Mouse (Mus musculus): Measurements from ENCODE around the gene Elmo2.

Gene Elmo2

DNA sequence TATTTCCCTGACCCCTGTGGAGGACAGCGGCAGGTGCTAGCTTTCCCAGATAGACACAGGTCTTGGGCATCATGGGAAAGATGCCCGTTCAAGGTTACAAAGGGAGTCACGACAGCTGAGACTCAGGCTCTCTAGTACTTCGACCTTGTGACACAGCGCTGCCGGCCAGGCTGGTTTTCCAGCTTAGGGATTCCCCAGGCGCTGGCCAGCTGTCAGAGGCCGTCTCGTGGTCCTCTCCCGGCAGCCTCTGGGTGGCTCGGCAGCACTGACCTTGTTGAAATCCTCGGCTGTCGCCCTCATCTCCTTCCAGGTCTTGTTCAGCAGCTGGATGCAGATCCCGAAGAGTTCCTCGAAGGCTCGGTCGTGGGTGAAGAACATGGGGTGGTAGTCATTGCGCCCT, 29.7 kb downstream of the Elmo2 start:
- no peak for DNase-seq (ENCODE audit: low spot score in 2 of 2)

- DNase-seq (ENCODE audit: low spot score in 2 of 2): peak; percentile 88 to 92
These were observed 37.8 kb downstream of the Elmo2 start for GRCm38 (mm10) chr2:165288315-165289031.

DNA sequence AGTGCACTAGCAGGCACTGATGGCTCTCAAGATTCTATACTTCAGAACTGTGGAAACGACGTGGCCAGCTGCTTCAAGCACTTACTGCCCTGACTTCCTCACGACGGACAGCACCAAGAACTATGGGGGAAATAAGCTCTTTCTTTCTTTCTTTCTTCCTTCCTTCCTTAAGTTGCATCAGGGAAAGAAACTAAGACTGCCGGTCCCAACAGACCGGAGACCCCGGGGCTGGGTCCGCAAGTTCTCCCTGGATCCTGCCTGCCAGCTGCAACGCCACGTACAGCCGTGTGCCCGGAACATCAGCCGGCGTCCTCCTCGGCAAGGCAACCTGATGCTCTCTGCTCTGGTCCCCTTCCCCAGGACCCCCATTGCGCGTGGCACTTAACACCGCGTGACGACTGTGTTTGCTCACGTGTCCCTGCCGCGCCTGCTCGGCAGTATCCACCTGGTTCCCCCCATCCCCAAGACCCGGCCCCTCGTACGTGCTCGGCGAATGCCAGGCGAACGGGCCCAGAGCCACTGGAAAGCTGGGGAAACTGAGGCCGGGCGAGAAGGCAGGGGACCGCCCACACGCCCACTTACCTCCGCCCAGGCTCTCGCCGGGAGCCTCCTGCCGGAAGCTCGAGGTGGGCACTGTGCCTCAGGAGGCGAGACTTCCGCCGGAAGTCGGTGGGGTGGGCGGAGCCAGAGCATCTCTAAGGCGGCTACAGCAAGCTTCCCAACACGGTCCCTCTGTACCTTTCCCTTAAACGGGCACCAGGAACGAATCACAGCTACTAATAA, 38.9 kb downstream of the Elmo2 start, which contains the start of gene Slc35c2:
TSS of gene Slc35c2 (minus strand) at position 668 of the 783 bp plus-strand sequence.
- peak; percentile 92 to 93 for DNase-seq (ENCODE audit: low spot score in 2 of 2)

- peak; percentile 38 to 44 for DNase-seq (ENCODE audit: low spot score in 2 of 2)
These were observed 39.7 kb downstream of the Elmo2 start for GRCm38 (mm10) chr2:165286361-165287201.

DNA sequence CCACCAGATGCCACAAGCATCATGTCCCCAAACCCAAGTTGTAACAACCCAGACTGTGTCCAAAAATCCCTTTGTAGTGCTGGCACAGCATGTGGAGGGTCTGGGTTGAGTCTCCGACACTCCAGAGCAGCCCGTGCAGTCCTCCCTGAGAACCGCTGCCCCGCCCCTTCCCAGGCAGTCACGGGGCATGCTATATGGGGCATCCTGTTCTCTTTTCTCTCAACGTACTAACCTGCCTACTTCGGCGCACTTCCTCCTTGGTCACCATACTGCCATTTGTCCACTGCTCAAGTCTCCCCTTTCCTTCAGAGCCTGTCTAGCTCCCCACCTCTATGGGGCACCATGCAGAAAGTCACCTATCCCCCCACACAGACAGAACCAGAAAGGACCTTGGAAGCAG, 40.7 kb downstream of the Elmo2 start:
- DNase-seq (ENCODE audit: low spot score in 2 of 2): no peak

- DNase-seq (ENCODE audit: low spot score in 2 of 2): no peak
These were observed 41.2 kb downstream of the Elmo2 start for GRCm38 (mm10) chr2:165285034-165285433.

GRCm38 (mm10) chr2:165284377-165284776, 41.9 kb downstream of the Elmo2 start:
- DNase-seq (ENCODE audit: low spot score in 2 of 2): no peak

- no peak for DNase-seq (ENCODE audit: low spot score in 2 of 2)
These were observed 42.6 kb downstream of the Elmo2 start for GRCm38 (mm10) chr2:165283644-165284043.

DNA sequence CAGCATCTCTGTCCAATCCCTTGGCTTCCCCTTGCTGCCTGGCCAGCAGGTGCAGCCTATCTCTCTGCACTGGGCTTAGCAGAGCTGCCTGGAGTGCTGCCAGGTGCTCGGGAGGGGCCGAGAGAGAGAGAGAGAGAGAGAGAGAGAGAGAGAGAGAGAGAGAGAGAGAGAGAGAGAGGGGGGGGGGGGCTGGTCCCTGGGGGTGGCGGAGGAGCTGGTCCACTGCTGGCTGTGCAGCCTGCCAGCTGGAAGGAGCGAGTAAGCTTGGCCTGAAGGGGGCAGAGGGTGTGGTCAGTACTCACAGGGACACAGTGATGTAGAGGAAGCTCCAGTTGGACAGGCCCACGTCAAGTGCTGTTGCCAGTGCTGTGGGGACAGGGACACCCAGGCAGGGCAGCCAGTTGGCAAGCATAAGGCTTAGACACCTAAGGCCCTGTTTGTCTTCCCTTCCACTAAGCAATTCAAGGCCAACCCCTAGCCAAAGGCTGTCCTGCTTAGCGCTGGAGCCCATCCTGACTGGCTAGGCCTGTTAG, 44.4 kb downstream of the Elmo2 start:
- no peak for DNase-seq (ENCODE audit: low spot score in 2 of 2)

- no peak for DNase-seq (ENCODE audit: low spot score in 2 of 2)
These were observed 46.9 kb downstream of the Elmo2 start for GRCm38 (mm10) chr2:165279351-165279750.

DNA sequence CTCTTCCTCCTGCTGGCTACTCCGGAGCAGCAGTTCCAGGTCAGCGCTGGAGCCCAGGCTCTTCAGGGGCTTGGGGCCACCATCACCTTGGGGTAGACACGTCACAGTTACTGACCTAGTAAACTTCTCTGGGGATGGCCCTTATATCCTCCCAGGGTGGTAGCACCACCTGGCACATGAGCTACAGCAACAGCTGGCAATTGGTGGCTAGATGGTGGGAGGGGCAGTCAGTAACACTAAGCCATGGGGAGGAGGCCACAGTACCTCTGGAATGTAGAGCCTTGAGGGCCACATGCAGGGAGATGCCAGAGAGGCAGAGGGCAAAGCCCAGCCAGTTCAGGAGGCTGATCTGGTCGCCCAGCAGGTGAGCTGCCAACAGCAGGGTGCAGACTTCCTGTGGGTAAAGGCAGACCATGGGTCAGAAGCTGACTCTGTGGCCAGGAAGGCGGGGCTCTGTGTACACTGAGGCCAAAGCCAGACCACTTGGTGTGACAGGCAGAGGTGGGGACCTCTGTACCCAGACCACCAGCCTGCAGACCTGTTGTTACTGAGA, 49.0 kb downstream of the Elmo2 start:
- no peak for DNase-seq (ENCODE audit: low spot score in 2 of 2)

DNA sequence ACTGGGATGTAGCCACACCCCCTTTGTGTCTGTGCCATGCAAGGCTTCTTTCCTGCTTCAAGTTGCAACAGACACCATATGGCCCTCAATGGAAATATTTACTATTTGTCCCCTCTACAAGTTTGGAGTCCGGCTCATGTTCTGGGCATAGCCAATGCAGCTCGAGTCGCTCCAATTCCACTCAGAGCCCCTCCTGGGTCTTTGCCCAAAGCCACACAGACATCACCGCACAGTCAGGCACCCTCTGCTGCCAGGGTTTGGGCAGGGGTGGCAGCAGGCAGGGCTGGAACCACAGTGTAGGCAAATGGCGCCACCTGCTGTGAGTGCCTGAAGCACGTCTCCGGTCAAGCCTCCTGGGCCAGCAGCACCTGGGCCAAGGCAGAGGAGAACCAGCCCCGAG, 50.5 kb downstream of the Elmo2 start:
- DNase-seq (ENCODE audit: low spot score in 2 of 2): peak; percentile 65 to 70

- DNase-seq (ENCODE audit: low spot score in 2 of 2): no peak
These were observed 51.1 kb downstream of the Elmo2 start for GRCm38 (mm10) chr2:165275124-165275640.

- DNase-seq (ENCODE audit: low spot score in 2 of 2): no peak
These were observed 52.7 kb downstream of the Elmo2 start for GRCm38 (mm10) chr2:165273589-165273988.

- no peak for DNase-seq (ENCODE audit: low spot score in 2 of 2)
These were observed 55.0 kb downstream of the Elmo2 start for GRCm38 (mm10) chr2:165271326-165271725.

GRCm38 (mm10) chr2:165270858-165271257, 55.4 kb downstream of the Elmo2 start:
- no peak for DNase-seq (ENCODE audit: low spot score in 2 of 2)

GRCm38 (mm10) chr2:165266739-165267138, 59.5 kb downstream of the Elmo2 start:
- no peak for DNase-seq (ENCODE audit: low spot score in 2 of 2)

DNA sequence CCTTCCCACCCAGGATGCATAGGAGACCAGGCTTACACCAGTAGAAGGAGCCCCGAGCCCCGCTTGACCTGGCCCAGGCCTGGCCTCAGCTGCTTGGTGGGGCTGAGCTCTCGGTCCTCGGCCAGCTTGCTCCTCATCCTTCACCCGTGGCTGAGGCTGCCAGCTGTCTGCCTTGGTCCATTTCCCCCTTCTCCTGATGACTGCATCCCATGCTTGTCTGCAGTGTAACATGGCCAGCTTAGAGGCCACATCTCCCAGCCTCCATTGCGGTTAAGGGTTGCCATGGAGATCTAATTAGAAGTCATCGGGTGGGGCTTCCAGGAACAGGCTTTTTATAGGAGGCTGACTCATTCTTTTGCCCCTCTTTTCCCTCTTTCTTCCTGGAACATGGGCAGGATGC, 62.4 kb downstream of the Elmo2 start:
- no peak for DNase-seq (ENCODE audit: low spot score in 2 of 2)

DNA sequence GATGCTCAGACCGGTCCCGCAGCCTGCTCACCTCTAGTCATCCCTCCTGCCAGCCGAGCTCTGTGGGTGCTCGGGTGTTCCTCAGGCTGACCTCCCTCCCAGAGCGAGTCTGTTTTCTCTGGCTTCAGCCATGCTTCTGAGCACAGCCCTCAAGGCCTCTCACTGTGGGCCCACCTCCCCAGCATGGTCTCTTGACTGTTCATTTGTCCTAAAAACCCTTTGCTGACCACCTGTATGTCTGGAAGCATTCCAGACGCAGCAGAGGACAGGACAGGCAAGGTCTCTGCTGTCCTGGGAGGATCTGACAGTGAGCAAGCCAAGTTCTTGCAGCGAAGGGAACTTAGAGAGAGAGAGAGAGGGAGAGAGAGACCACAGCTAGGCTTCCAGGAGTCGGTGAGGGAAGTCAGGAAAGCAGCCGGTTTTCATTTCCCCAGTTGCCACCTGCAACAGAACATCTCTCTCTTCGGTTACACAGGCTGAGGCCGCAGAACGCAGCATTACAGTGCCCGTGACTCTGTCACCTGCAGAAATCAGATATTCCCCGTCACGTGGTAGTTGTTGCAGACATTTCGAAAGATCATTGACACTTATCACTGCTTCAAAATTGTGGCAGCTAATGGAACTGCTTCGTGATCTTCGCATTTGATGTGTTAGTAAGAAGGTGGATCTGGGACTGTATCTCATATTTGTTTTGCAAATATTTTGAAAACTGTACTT, 63.8 kb downstream of the Elmo2 start:
- DNase-seq (ENCODE audit: low spot score in 2 of 2): no peak

GRCm38 (mm10) chr2:165259859-165260258, 66.4 kb downstream of the Elmo2 start:
- no peak for DNase-seq (ENCODE audit: low spot score in 2 of 2)

GRCm38 (mm10) chr2:165258321-165258720, 68.0 kb downstream of the Elmo2 start:
- DNase-seq (ENCODE audit: low spot score in 2 of 2): no peak
